Mouse (Mus musculus): Measurements from ENCODE around the gene Slc8a3.

GRCm38 (mm10) chr12:81193968-81194367, 139.0 kb downstream of the Slc8a3 start:
- no peak for TF ChIP-seq CHD2 (IDR thresholded peaks at IDR 0.05; ENCODE audit: low read depth, low read length)
- TF ChIP-seq ZNF384 (IDR thresholded peaks at IDR 0.05; ENCODE audit: low read depth, low read length), result no peak
